Mouse (Mus musculus) cerebellum, adult 2 months (tissue): Measurements from ENCODE around the gene Sdhaf1.

ENCODE experiments used
- CTCF ChIP-seq: fragments of 200-500 bp; IDR thresholded peaks from 2 replicates; pipeline ENCODE4 v1.5.1; 2011; ENCODE audit warnings: low read depth, mild to moderate bottlenecking, control low read depth, low read length, moderate library complexity, borderline replicate concordance; ENCODE audit not compliant: insufficient read depth
- POLR2A ChIP-seq: fragments of 200-500 bp; IDR thresholded peaks from 2 replicates; pipeline ENCODE4 v1.6.1; 2011; ENCODE audit warnings: low read length, control low read depth, borderline replicate concordance; ENCODE audit not compliant: insufficient read depth

DNA sequence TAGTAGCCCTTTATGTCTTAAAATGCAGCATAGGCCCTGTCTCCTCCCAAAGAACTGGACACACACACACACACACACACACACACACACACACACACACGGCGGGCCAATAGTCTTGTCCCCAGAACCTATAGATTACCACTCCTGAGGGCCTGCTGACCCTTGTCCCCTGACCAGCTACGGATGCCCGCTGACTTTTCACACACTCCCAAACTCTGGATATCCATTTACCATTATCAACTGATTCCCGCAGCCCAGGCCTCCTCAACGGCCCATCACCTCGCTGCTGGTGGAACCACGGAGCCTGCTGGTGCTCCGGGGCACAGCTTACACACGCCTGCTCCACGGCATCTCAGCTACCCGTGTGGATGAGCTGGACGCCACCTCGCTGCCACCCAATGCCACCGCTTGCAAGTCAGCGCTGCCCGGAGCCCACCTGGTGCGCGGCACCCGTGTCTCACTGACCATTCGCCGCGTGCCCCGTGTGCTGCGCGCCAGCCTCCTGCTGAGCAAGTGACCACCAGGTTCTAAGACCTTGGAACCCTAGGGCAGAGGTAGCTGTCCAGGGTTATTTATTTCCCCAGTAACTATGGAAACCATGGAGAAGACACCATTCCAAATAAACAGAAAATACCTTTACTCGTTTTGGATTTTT, 9.9 kb downstream of the Sdhaf1 start:
- TF ChIP-seq POLR2A: no peak
- no peak for TF ChIP-seq CTCF
